Mouse (Mus musculus): ENCODE results near the gene Rhox9.
"Not testable (repeated sequence)": the region's sequence is repeated elsewhere in the genome, so short reads cannot be mapped to it uniquely, and the experiment has no call there.

The Rhox9 gene

GRCm38 (mm10) chrX:37901670-37902069 lies at the start of gene Rhox9:
TSS of gene Rhox9 (minus strand) at chrX:37901770.
- not testable (repeated sequence) for DNase-seq

- DNase-seq: no peak
These were observed 14.7 kb upstream of the Rhox9 start for GRCm38 (mm10) chrX:37916311-37916710.

GRCm38 (mm10) chrX:37908581-37908980 lies 7.0 kb upstream of the Rhox9 start:
- DNase-seq: no peak

- DNase-seq: no peak
These were observed 2.2 kb upstream of the Rhox9 start for GRCm38 (mm10) chrX:37903727-37904126.

- not testable (repeated sequence) for DNase-seq
These were observed 4.4 kb downstream of the Rhox9 start, which contains the start of gene Rhox7b for GRCm38 (mm10) chrX:37897132-37897531. TSS of gene Rhox7b (minus strand) at chrX:37897232.

- DNase-seq: no peak
These were observed 22.7 kb downstream of the Rhox9 start, which contains the start of gene Rhox8 for GRCm38 (mm10) chrX:37878844-37879243. TSS of gene Rhox8 (minus strand) at chrX:37878944.

- no peak for DNase-seq
These were observed 29.9 kb downstream of the Rhox9 start for GRCm38 (mm10) chrX:37871641-37872040.

Measured in layer of hippocampus, adult 9-11 months (tissue).